Mouse (Mus musculus) megakaryocyte, embryonic 14.5 days (primary cell): Measurements from ENCODE around the gene Raf1. TPM values are rescaled to one million over a fixed set of nuclear protein-coding genes. Genes with fewer than 3 reads are reported as not detected.

Experiments
- H3K27me3 ChIP-seq: replicated peaks from 2 replicates; pipeline ENCODE3; 2012; ENCODE audit warnings: inconsistent platforms
- H3K36me3 ChIP-seq: replicated peaks from 2 replicates; pipeline ENCODE3; 2012; ENCODE audit warnings: low read length, inconsistent platforms, mixed read lengths
- H3K4me1 ChIP-seq: 2 replicates; pipeline ENCODE4 v1.6.1; 2012; ENCODE audit warnings: inconsistent platforms
- H3K4me3 ChIP-seq: replicated peaks from 2 replicates; pipeline ENCODE3; 2012; ENCODE audit warnings: moderate library complexity, mild to moderate bottlenecking, inconsistent platforms
- H3K9me3 ChIP-seq: 2 replicates; pipeline ENCODE4 v1.6.1; 2012; ENCODE audit warnings: inconsistent platforms
- FLI1 ChIP-seq: IDR thresholded peaks from 2 replicates; pipeline ENCODE4 v1.6.1; 2012; ENCODE audit warnings: low read length, inconsistent platforms, mixed read lengths
- GATA1 ChIP-seq: IDR thresholded peaks from 3 replicates; pipeline ENCODE4 v1.6.1; 2012; ENCODE audit warnings: mixed read lengths, low read length, inconsistent platforms, borderline replicate concordance
- polyA plus RNA-seq: library from polyadenylated mRNA; stranded (reverse); fragments of >175 nt; gene quantifications from 2 replicates; pipeline ENCODE4 v1.2.3, GENCODE M21; 2012; ENCODE audit warnings: low replicate concordance; ENCODE audit not compliant: insufficient read depth

The Raf1 gene
- polyA plus RNA-seq, 1 experiment, result 27.8 TPM

DNA sequence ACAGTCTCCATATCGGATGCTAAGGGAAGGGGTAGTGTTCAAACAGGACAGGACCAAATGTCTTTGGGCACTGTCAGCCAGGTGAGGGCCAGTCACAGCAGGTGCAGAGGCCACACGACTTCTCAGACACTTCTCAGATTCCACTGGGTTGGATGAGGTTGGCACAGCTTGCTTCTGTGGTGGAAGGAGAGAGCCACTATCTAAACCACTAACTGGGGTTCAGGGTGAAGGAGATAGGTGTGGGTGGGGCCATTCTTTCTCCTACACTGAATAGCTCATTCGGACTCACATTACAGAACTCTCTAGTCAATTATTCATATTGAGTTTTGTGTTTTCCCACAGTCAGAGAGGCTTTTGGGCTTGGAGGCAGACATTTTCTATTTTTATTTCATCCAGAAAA, 80.8 kb downstream of the Raf1 start:
- Histone ChIP-seq H3K4me3 (no peak overlapping the region), H3K4me1 (peaks cover 42% of the 10 kb centered on the region), H3K9me3 (0 out of 2 replicates have a peak, but pooled peaks cover 3% of the 10 kb centered on the region), H3K36me3 (no peaks in the 10 kb centered on the region), H3K27me3 (peaks cover 6% of the 10 kb centered on the region)
- TF ChIP-seq FLI1 (no peak), GATA1 (no peak)

DNA sequence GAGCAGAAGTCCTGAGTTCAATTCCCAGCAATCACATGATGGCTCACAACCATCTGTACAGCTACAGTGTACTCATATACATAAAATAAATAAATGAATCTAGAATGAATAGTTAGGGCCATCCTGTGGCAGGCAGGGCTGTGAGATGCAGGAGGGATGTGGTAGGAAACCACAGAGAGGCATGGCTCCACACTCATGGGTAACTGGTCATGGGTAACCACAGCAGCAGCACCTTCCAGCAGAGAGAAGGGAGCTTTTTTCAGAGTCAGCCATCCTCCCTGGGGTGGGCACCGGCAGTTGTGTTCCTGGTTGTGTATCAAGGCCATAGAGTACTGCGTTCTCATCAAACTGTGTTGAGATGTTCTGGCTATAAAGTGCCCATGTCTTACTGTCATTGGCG, 82.0 kb downstream of the Raf1 start:
- Histone ChIP-seq H3K4me3 (peak overlapping the region; percentile 28), H3K27me3 (peaks cover 6% of the 10 kb centered on the region), H3K36me3 (no peaks in the 10 kb centered on the region), H3K4me1 (peaks cover 42% of the 10 kb centered on the region), H3K9me3 (no peaks in the 10 kb centered on the region)
- no peak for TF ChIP-seq FLI1
- TF ChIP-seq GATA1, result no peak

DNA sequence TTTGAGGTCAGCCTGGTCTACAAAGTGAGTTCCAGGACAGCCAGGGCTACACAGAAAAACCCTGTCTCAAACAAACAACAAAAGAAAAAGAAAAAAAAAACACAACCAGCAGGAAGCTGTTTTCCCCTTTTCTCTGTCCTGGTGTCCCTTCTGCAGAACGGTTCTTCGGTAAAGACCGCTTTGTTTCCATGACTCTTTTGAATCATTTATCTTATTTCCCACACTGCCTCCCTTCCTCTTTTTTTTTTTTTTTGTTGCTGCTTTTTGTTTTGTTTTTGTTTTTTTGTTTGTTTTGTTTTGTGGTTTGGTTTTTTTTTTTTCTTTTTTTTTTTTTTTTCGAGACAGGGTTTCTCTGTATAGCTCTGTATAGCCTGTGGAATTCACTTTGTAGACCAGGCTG, 83.2 kb downstream of the Raf1 start:
- no peaks in the 10 kb centered on the region for H3K9me3 ChIP-seq
- H3K4me1 ChIP-seq, result peaks cover 46% of the 10 kb centered on the region
- H3K36me3 ChIP-seq, result no peaks in the 10 kb centered on the region
- TF ChIP-seq GATA1 (no peak), FLI1 (no peak)
- peaks cover 6% of the 10 kb centered on the region for H3K27me3 ChIP-seq
- no peak overlapping the region for H3K4me3 ChIP-seq

DNA sequence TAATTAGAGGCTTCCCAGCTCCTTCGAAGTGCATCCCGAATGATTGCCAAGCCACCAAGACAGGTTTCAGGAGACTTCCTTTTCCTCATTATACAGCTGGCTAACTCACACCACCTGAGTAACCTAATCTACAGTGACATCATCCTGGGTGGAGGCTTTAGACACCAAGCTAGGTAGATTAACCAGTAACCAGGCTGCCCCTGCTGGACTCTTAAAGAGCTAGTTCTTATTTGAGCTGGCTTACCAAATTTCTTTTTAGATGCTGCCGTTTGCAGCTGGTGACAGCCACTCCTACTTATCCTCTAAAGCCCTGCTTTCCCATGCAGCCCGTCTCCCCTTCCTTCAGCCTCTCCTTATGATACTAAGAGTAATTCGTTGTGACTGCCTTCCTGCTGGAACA, 84.0 kb downstream of the Raf1 start, which contains the start of gene Mkrn2os:
Gene Mkrn2os, minus strand, starts transcription at position 119 of the 400 bp plus-strand sequence.
- TF ChIP-seq GATA1, result no peak
- no peak for TF ChIP-seq FLI1
- Histone ChIP-seq H3K4me3 (no peak within 1 kb of the TSS), H3K27me3 (peaks cover 6% of the 10 kb centered on the region), H3K4me1 (peaks cover 44% of the 10 kb centered on the region), H3K36me3 (no peaks in the 10 kb centered on the region), H3K9me3 (no peaks in the 10 kb centered on the region)

DNA sequence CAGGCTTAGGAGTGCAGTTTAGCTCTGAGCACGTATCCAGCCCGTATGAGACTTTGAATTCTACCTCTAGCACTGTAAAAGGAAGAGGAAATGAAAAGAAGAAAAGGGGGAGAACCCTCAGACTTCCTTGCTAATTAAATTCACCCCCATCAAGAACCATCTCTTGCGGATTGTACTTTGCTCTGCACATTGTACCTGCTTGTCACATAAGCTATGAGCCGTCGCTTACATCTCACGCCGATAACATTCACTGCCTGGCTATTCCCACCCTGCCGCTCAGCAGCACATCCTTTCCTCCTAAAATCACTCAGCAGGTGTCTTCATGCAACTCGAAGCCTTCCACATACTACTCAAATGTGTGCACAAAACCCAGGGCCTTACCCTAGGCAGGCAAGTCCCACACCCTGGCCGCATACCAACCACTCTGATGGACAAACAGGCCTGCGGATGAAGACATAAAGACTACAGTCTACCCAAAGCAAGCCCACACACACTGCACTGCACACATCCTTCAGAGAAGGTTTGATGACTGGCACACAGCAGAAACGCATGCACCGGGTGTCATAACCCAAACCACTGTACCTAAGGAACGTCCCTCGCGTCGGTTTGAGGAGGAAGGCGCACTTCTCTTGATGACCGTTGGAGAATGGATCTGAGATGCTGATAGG, 84.6 kb downstream of the Raf1 start:
- no peak for TF ChIP-seq FLI1
- no peak for TF ChIP-seq GATA1
- Histone ChIP-seq H3K9me3 (no peaks in the 10 kb centered on the region), H3K4me3 (no peak overlapping the region)

DNA sequence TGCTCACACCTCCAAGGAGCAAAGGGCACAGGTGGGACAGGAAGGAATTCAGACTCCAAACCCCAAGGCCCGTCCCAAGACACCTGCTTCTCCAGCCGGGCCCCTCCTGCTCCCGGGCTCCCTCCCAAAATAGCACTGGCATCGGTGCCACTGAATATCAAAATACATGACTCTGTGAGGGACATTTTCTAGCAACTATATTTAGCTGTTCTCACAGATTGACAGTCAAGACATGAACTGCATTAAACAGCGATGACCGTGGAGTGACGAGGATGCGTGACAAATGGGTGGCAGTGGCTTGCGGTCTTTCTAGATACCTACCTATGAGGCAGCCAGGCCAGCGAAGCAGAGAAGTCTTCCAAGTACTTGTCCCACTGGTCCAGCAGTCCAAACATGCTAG, 90.1 kb downstream of the Raf1 start:
- Histone ChIP-seq H3K27me3 (peaks cover 2% of the 10 kb centered on the region), H3K36me3 (peaks cover 3% of the 10 kb centered on the region), H3K9me3 (0 out of 2 replicates have a peak, but pooled peaks cover 2% of the 10 kb centered on the region), H3K4me3 (no peak overlapping the region), H3K4me1 (peaks cover 15% of the 10 kb centered on the region)
- TF ChIP-seq GATA1 (no peak), FLI1 (no peak)

More for the DNA sequence above, 84.6 kb downstream of the Raf1 start:
- Histone ChIP-seq H3K36me3 (no peaks in the 10 kb centered on the region), H3K4me1 (peaks cover 37% of the 10 kb centered on the region), H3K27me3 (peaks cover 6% of the 10 kb centered on the region)

DNA sequence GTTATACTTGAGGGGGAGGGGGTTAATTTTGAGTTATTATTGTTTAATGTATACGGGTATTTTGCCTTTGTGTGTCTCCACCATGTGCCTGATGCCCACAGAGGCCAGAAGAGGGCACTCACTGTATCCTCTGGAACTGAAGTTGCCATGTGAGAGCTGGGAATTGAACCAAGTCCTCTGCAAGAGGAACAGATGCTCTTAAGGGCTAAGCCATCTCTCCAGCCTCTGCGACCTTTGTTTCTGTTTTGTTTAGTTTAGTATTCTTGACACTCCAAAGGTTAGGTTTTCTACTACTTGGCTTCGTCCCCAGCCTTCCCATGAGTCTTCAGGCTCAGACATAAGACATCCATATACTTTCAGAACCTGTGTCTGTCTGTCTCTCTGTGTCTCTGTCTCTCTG, 92.3 kb downstream of the Raf1 start:
- Histone ChIP-seq H3K4me3 (no peak overlapping the region), H3K27me3 (peaks cover 2% of the 10 kb centered on the region), H3K9me3 (0 out of 2 replicates have a peak, but pooled peaks cover 2% of the 10 kb centered on the region), H3K4me1 (peaks cover 14% of the 10 kb centered on the region), H3K36me3 (peaks cover 21% of the 10 kb centered on the region)
- TF ChIP-seq GATA1, result no peak
- no peak for TF ChIP-seq FLI1

DNA sequence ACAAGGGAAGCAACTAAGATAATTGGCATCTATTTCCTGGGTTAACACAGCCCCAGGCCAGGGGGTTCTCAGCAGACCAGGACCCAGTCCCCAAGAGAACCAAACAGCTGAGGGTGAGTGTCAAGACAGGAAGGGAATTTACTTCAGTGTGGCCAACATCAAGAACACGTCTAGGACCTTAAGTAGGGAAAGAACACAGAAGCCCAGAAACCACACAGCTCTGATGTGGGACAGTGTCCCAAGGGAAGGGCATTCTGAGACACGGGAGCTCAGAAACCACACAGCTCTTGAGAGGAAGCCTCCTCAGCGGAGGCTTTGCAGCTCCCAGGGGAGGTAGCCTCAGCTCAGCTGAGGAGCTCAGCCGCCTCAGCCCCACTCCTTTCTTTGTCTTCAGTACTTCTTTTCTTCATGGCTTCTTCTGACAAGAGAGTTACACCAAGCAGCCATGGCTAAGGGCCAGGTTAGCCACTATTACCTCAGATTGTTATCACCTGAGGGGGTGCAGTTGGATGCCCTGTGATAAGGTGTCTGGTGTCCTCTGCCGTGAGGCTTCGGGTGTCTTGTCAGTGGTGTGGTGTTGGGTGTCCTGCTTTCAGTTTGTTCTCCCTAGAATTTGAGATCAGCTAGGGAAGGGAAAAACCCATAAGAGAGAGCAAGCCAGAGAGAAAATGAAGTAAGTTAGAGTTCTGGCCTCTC, 92.9 kb downstream of the Raf1 start:
- H3K4me3 ChIP-seq, result no peak overlapping the region

DNA sequence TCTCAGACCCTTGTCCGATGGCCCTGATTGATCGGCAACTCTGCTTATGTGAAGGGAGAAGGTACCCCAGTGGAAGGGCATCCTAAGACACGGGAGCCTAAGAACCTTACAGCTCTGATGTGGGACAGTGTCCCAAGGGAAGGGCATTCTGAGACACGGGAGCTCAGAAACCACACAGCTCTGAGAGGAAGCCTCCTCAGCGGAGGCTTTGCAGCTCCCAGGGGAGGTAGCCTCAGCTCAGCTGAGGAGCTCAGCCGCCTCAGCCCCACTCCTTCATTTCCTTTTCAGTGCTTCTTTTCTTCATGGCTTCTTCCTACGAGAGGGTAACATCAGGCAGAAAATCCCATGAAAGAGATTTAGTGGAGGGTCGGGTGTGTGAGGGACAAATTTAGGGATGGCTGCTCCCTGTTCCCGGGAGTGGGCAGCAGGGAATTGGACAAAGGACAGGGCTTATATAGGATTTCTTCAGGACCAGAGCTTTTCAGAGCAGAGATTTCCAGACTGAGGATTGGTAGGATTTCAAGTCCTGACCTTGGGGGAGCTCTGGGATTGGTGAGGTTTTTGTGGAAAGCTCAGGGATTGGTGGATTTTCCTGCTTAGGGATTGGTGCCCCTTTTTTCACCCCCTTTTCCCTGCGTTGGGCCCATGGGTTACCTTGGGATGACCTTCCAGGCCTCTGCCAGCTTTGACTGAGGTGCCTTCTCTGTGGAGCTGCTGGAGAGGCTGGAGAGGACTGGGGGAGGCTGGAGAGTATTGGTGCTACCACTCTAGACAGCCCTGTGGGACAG, 93.9 kb downstream of the Raf1 start:
- Histone ChIP-seq H3K27me3 (peaks cover 2% of the 10 kb centered on the region), H3K4me3 (no peak overlapping the region), H3K36me3 (peaks cover 37% of the 10 kb centered on the region), H3K9me3 (0 out of 2 replicates have a peak, but pooled peaks cover 2% of the 10 kb centered on the region), H3K4me1 (peaks cover 13% of the 10 kb centered on the region)
- TF ChIP-seq GATA1, result no peak
- no peak for TF ChIP-seq FLI1

More for the DNA sequence above, 92.9 kb downstream of the Raf1 start:
- H3K27me3 ChIP-seq, result peaks cover 2% of the 10 kb centered on the region
- peaks cover 12% of the 10 kb centered on the region for H3K4me1 ChIP-seq
- peaks cover 27% of the 10 kb centered on the region for H3K36me3 ChIP-seq
- H3K9me3 ChIP-seq, result 0 out of 2 replicates have a peak, but pooled peaks cover 2% of the 10 kb centered on the region
- TF ChIP-seq GATA1 (no peak), FLI1 (no peak)

DNA sequence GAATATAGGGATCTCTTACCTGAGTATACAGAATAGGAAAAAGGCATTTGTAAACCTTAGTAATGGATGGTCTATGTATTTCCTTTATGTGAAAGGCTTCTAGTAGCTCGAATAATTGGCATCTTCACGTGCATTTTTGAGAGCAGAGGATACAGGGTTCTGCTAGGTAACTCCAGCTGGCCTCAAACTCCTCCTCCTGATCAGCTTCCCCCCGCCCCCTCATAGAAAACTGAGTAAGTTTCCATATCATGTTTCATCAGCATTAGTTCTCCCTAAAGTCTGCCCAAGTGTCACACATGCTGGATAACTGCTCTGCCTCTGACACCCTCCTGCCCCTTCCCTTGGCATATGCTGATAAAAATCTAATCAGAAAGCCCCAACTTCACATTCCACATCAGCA, 95.6 kb downstream of the Raf1 start:
- H3K27me3 ChIP-seq, result no peaks in the 10 kb centered on the region
- H3K36me3 ChIP-seq, result peaks cover 54% of the 10 kb centered on the region
- TF ChIP-seq FLI1 (no peak), GATA1 (no peak)
- peaks cover 17% of the 10 kb centered on the region for H3K4me1 ChIP-seq
- H3K4me3 ChIP-seq, result no peak overlapping the region
- H3K9me3 ChIP-seq, result 0 out of 2 replicates have a peak, but pooled peaks cover 2% of the 10 kb centered on the region
